Mouse (Mus musculus) intestine, embryonic 14.5 days (tissue): Measurements from ENCODE around the gene 1700017B05Rik. TPM values are rescaled to one million over a fixed set of nuclear protein-coding genes. Genes with fewer than 3 reads are reported as not detected.
A peak's percentile ranks its signal among the peaks of the same experiment; 100 is the strongest.
"Not testable (repeated sequence)": the region's sequence is repeated elsewhere in the genome, so short reads cannot be mapped to it uniquely, and the experiment has no call there.

ENCODE experiments used
- ATAC-seq: fragments of 200-750 bp; cut with Nextera tagmentation; replicated peaks from 2 replicates; pipeline ENCODE4 v1.8.0; 2017; ENCODE audit warnings: low read depth, moderate number of reproducible peaks, moderate TSS enrichment, moderate library complexity; ENCODE audit not compliant: low FRiP score, low TSS enrichment
- DNase-seq: peaks from one replicate; pipeline ENCODE4 v3.0.0-alpha.2; 2018; ENCODE audit warnings: low spot score
- H3K27ac ChIP-seq: fragments of 300-500 bp; sonication (generic); 2 replicates; pipeline ENCODE4 v1.5.1; 2014; ENCODE audit warnings: low read depth, mild to moderate bottlenecking, control low read depth
- H3K27me3 ChIP-seq: fragments of 300-500 bp; sonication (generic); replicated peaks from 2 replicates; pipeline ENCODE4 v1.6.1; 2014; ENCODE audit warnings: low read length, control low read depth; ENCODE audit not compliant: control insufficient read depth, insufficient read depth
- H3K36me3 ChIP-seq: fragments of 300-500 bp; sonication (generic); 2 replicates; pipeline ENCODE4 v1.6.1; 2014; ENCODE audit warnings: low read length, control low read depth; ENCODE audit not compliant: control insufficient read depth, insufficient read depth
- H3K4me1 ChIP-seq: fragments of 300-500 bp; sonication (generic); replicated peaks from 2 replicates; pipeline ENCODE4 v1.6.1; 2014; ENCODE audit warnings: low read length, control low read depth, mixed read lengths; ENCODE audit not compliant: control insufficient read depth, insufficient read depth
- H3K4me2 ChIP-seq: fragments of 300-500 bp; sonication (generic); 2 replicates; pipeline ENCODE4 v1.6.1; 2014; ENCODE audit warnings: low read length
- H3K4me3 ChIP-seq: fragments of 300-500 bp; sonication (generic); 2 replicates; pipeline ENCODE4 v1.5.1; 2014; ENCODE audit warnings: low read depth, low read length, control low read depth, mixed read lengths
- H3K9ac ChIP-seq: fragments of 300-500 bp; sonication (generic); 2 replicates; pipeline ENCODE4 v1.6.1; 2014; ENCODE audit warnings: mild to moderate bottlenecking, low read length
- H3K9me3 ChIP-seq: fragments of 300-500 bp; sonication (generic); 2 replicates; pipeline ENCODE4 v1.6.1; 2016; ENCODE audit warnings: low read length, control low read depth; ENCODE audit not compliant: control insufficient read depth
- WGBS: fragments of 180-500 bp; shearing (Covaris S2); extraction: QIAGEN DNeasy Blood & Tissue Kit; methylation state at CpG from one replicate; pipeline ENCODE4 v1.1.7; 2014; 5-methylcytosine and 5-hydroxymethylcytosine counted together
- polyA plus RNA-seq: library from polyadenylated mRNA; unstranded; fragments of >200 nt; fragmentation: Nextera tagmentation; extraction: Ambion mirVana; gene quantifications from 2 replicates; pipeline ENCODE4 v1.2.1, GENCODE M21; 2014

1700017B05Rik gene
- polyA plus RNA-seq = 41.2 and 42.1 TPM in 2 replicates

- peak; percentile 80 for ATAC-seq
- peaks cover 18% of the 10 kb centered on the region for H3K36me3 ChIP-seq
- H3K27ac ChIP-seq = peak within 1 kb of the TSS; percentile 86
- H3K9ac ChIP-seq = peak within 1 kb of the TSS; percentile 92
- H3K4me1 ChIP-seq = peaks cover 37% of the 10 kb centered on the region
- H3K27me3 ChIP-seq = no peaks in the 10 kb centered on the region
- peak within 1 kb of the TSS; percentile 94 for H3K4me3 ChIP-seq
- no peaks in the 10 kb centered on the region for H3K9me3 ChIP-seq
- WGBS = under 1% methylated on average over 78 of the region's 87 CpGs
- peak within 1 kb of the TSS; percentile 89 for H3K4me2 ChIP-seq
- peak; percentile 89 for DNase-seq
These were observed at the start of gene 1700017B05Rik for GRCm38 (mm10) chr9:57261913-57262794. TSS of gene 1700017B05Rik (minus strand) at chr9:57262612.

DNA sequence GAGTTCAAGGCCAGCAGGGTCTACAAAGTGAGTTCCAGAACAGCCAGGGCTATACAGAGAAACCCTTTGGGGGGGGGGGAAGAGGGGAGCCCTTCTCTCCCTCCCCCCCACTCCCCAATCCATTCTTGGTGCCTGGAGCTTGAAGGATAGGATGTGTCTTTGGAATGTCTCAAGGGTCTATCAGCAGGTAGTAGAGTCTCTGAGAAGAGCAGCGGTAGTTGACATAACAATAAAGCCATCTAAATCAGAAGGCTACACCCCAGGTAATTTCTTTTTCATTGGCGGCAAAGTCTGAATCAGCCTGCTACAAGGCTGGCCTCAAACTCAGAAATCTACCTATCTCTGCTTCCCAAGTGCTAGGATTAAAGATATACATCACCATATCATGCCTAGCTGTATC is 48.5 kb upstream of the 1700017B05Rik start:
- no peak overlapping the region for H3K9ac ChIP-seq
- no peaks in the 10 kb centered on the region for H3K27me3 ChIP-seq
- 87% methylated on average over 2 of the region's 2 CpGs for WGBS
- H3K36me3 ChIP-seq = no peaks in the 10 kb centered on the region
- H3K4me2 ChIP-seq = no peak overlapping the region
- H3K9me3 ChIP-seq = no peaks in the 10 kb centered on the region
- no peak for ATAC-seq
- H3K4me1 ChIP-seq = no peaks in the 10 kb centered on the region
- H3K27ac ChIP-seq = no peak overlapping the region
- H3K4me3 ChIP-seq = no peak overlapping the region
- no peak for DNase-seq

- Histone ChIP-seq H3K9me3 (no peaks in the 10 kb centered on the region), H3K9ac (no peak overlapping the region), H3K4me1 (no peaks in the 10 kb centered on the region), H3K4me3 (no peak overlapping the region), H3K36me3 (no peaks in the 10 kb centered on the region), H3K4me2 (no peak overlapping the region), H3K27ac (no peak overlapping the region), H3K27me3 (no peaks in the 10 kb centered on the region)
- 90% methylated on average over 4 of the region's 4 CpGs for WGBS
- DNase-seq (no peak), ATAC-seq (no peak)
These were observed 46.9 kb upstream of the 1700017B05Rik start for GRCm38 (mm10) chr9:57309353-57309752.

GRCm38 (mm10) chr9:57307456-57307855 is 45.0 kb upstream of the 1700017B05Rik start:
- WGBS = 80% methylated on average over 4 of the region's 4 CpGs
- Histone ChIP-seq H3K9ac (no peak overlapping the region), H3K27me3 (no peaks in the 10 kb centered on the region), H3K27ac (no peak overlapping the region), H3K4me3 (no peak overlapping the region), H3K9me3 (no peaks in the 10 kb centered on the region), H3K4me2 (no peak overlapping the region), H3K4me1 (no peaks in the 10 kb centered on the region), H3K36me3 (no peaks in the 10 kb centered on the region)
- ATAC-seq (no peak), DNase-seq (no peak)

- H3K9ac ChIP-seq, H3K4me3 ChIP-seq, H3K27me3 ChIP-seq, DNase-seq, H3K9me3 ChIP-seq, H3K27ac ChIP-seq, H3K36me3 ChIP-seq, H3K4me2 ChIP-seq, H3K4me1 ChIP-seq, ATAC-seq: not testable (repeated sequence)
- 90% methylated on average over 4 of the region's 4 CpGs for WGBS
These were observed 42.3 kb upstream of the 1700017B05Rik start for GRCm38 (mm10) chr9:57304716-57305115.

DNA sequence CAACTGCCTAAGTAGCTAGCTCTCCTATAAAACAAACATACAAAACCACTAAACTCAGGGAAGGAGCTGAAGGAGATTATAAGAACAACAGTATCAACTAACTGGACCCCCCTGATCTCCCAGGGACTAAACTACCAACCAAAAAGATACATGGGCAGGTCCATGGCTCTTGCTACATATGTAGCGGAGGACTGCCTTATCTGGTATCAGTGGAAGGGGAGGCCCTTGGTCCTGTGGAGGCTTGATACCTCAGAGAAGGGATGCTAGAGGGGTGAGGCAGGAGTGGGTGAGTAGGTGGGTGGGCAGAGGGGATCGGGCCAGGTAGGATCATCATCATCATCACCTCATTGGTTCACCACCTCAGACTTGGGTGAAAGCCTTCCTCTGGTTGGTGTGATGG is 41.8 kb upstream of the 1700017B05Rik start:
- H3K27ac ChIP-seq = no peak overlapping the region
- no peaks in the 10 kb centered on the region for H3K4me1 ChIP-seq
- no peak for DNase-seq
- H3K27me3 ChIP-seq = no peaks in the 10 kb centered on the region
- no peaks in the 10 kb centered on the region for H3K36me3 ChIP-seq
- 93% methylated on average over 2 of the region's 2 CpGs for WGBS
- no peaks in the 10 kb centered on the region for H3K9me3 ChIP-seq
- H3K4me3 ChIP-seq = no peak overlapping the region
- no peak overlapping the region for H3K9ac ChIP-seq
- no peak overlapping the region for H3K4me2 ChIP-seq
- ATAC-seq = no peak

- ATAC-seq = no peak
- H3K4me1 ChIP-seq = no peaks in the 10 kb centered on the region
- WGBS = 86% methylated on average over 1 of the region's 1 CpGs
- no peak overlapping the region for H3K4me2 ChIP-seq
- H3K27me3 ChIP-seq = no peaks in the 10 kb centered on the region
- no peaks in the 10 kb centered on the region for H3K36me3 ChIP-seq
- no peak for DNase-seq
- no peak overlapping the region for H3K9ac ChIP-seq
- H3K27ac ChIP-seq = no peak overlapping the region
- H3K9me3 ChIP-seq = no peaks in the 10 kb centered on the region
- H3K4me3 ChIP-seq = no peak overlapping the region
These were observed 40.9 kb upstream of the 1700017B05Rik start for GRCm38 (mm10) chr9:57303356-57303755.

GRCm38 (mm10) chr9:57300825-57301224 is 38.4 kb upstream of the 1700017B05Rik start:
- H3K27me3 ChIP-seq = no peaks in the 10 kb centered on the region
- H3K36me3 ChIP-seq = no peaks in the 10 kb centered on the region
- H3K4me3 ChIP-seq = no peak overlapping the region
- DNase-seq (no peak), ATAC-seq (no peak)
- H3K9ac ChIP-seq = no peak overlapping the region
- H3K4me1 ChIP-seq = peaks cover 3% of the 10 kb centered on the region; the same call in 1 of the 2 replicates
- no peaks in the 10 kb centered on the region for H3K9me3 ChIP-seq
- H3K27ac ChIP-seq = no peak overlapping the region
- H3K4me2 ChIP-seq = no peak overlapping the region
- WGBS = 81% methylated on average over 2 of the region's 2 CpGs
